Mouse (Mus musculus) ES-Bruce4 (cell line): ENCODE data around the gene Pck2. TPM values are rescaled to one million over a fixed set of nuclear protein-coding genes. Genes with fewer than 3 reads are reported as not detected.

Experiments
- H3K27ac ChIP-seq: 2 replicates; pipeline ENCODE4 v1.5.1; 2012; ENCODE audit warnings: low read length, inconsistent platforms; ENCODE audit not compliant: insufficient read depth
- H3K27me3 ChIP-seq: 2 replicates; pipeline ENCODE4 v1.6.1; 2012; ENCODE audit warnings: mild to moderate bottlenecking, low read length, inconsistent platforms; ENCODE audit not compliant: control insufficient read depth, poor library complexity, insufficient read depth, severe bottlenecking
- H3K36me3 ChIP-seq: 2 replicates; pipeline ENCODE4 v1.6.1; 2012; ENCODE audit warnings: inconsistent platforms, mild to moderate bottlenecking, low read length, moderate library complexity; ENCODE audit not compliant: control insufficient read depth, poor library complexity, insufficient read depth, severe bottlenecking
- H3K4me1 ChIP-seq: one replicate; pipeline ENCODE4 v1.8.1; 2011; ENCODE audit warnings: low read length; ENCODE audit not compliant: control insufficient read depth, insufficient read depth
- H3K4me3 ChIP-seq: 2 replicates; pipeline ENCODE4 v1.5.1; 2011; ENCODE audit warnings: low read depth, mild to moderate bottlenecking, low read length
- H3K9ac ChIP-seq: 2 replicates; pipeline ENCODE4 v1.6.1; 2012; ENCODE audit warnings: low read depth, mild to moderate bottlenecking, inconsistent platforms; ENCODE audit not compliant: poor library complexity, severe bottlenecking
- H3K9me3 ChIP-seq: replicated peaks from 2 replicates; pipeline ENCODE4 v1.6.1; 2012; ENCODE audit warnings: mild to moderate bottlenecking, low read length, inconsistent platforms; ENCODE audit not compliant: control insufficient read depth, poor library complexity, insufficient read depth, severe bottlenecking
- CTCF ChIP-seq: IDR thresholded peaks from one replicate; pipeline ENCODE4 v1.8.1; 2011; ENCODE audit warnings: low read depth, low read length
- EP300 ChIP-seq: IDR thresholded peaks from 2 replicates; pipeline ENCODE4 v1.6.1; 2011; ENCODE audit warnings: low read depth, low read length; ENCODE audit not compliant: insufficient read depth
- POLR2A ChIP-seq: IDR thresholded peaks from one replicate; pipeline ENCODE4 v1.8.1; 2011; ENCODE audit warnings: low read length; ENCODE audit not compliant: insufficient read depth
- polyA plus RNA-seq: library from polyadenylated mRNA; stranded (reverse); fragments of >200 nt; gene quantifications from 2 replicates; pipeline ENCODE4 v1.2.4, GENCODE M21; 2011; ENCODE audit warnings: low read depth; ENCODE audit not compliant: missing spikeins, insufficient read depth, insufficient read length

Pck2 gene
- polyA plus RNA-seq, 1 experiment, result 21.2 TPM

DNA sequence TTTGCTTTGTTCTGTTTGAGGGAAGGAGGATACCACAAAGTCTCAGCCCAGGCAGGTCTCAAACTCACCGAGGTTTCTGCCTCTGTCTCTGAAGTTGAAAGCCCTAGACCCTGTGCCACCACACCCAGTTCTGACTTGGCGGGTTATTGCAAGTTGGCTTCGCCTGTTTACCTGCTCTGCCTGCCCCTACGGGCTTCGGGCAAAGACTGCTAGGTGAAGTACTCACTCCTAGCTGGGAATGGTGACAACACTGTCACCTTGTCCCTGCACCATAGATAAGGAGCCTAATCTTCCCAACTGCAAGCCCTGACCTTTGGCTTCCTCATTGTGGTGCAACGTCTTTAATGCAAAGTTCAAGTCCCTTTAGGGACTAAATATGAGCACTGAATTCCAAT lies 45.5 kb downstream of the Pck2 start:
- H3K27me3 ChIP-seq, result no peaks in the 10 kb centered on the region
- peaks cover 9% of the 10 kb centered on the region for H3K36me3 ChIP-seq
- no peaks in the 10 kb centered on the region for H3K9me3 ChIP-seq
- no peak for TF ChIP-seq EP300
- TF ChIP-seq POLR2A, result no peak
- no peak for TF ChIP-seq CTCF
- peak overlapping the region; percentile 29; the same call in 1 of the 2 replicates for H3K9ac ChIP-seq
- H3K4me1 ChIP-seq, result no peaks in the 10 kb centered on the region
- peak overlapping the region; percentile 20; the same call in 1 of the 2 replicates for H3K4me3 ChIP-seq
- H3K27ac ChIP-seq, result peak overlapping the region; percentile 65

DNA sequence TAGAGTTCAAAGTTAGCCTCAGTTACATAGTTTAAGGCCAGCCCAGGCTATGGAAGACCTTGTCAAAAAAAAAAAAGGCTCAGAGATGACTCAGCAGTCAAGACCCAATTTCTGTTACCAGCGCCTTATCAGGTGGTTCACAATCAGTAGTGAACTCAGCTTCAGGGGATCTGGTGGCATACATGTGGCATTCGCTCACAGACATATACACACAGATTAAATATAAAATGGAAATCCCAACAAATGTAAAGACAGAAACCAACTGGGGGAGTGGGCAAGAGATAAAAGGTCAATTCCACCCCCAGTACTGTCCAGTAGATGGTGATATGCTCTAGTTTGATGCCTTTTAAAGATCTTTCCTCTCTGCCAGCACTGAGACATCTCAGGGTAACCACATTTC lies 46.1 kb downstream of the Pck2 start:
- peaks cover 3% of the 10 kb centered on the region; the same call in 1 of the 2 replicates for H3K36me3 ChIP-seq
- no peak overlapping the region for H3K27ac ChIP-seq
- no peaks in the 10 kb centered on the region for H3K4me1 ChIP-seq
- H3K27me3 ChIP-seq, result no peaks in the 10 kb centered on the region
- H3K9me3 ChIP-seq, result no peaks in the 10 kb centered on the region
- peak overlapping the region; percentile 29; the same call in 1 of the 2 replicates for H3K9ac ChIP-seq
- TF ChIP-seq POLR2A (no peak), CTCF (no peak), EP300 (no peak)
- no peak overlapping the region for H3K4me3 ChIP-seq

DNA sequence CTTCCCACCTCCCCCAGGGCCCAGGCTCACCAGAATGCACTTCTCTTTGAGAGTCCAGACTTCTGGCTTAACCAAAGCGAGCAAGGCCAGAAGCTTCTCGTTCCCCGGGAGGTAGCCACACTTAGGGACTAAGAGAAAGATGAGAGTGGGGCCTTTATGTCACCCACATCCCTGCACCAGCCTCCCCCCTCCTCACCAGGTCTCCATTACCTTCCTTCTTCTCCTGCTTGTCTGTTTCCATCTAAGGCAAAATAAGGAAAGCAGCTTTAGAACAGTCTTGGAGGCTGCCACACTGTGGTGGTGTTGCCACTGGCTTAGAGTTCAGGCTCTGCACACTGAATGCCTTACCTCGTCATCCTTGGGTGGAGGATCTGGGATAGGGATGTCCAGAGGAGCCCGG lies 49.2 kb downstream of the Pck2 start:
- H3K27me3 ChIP-seq, result no peaks in the 10 kb centered on the region
- no peaks in the 10 kb centered on the region for H3K9me3 ChIP-seq
- H3K9ac ChIP-seq, result no peak overlapping the region
- H3K27ac ChIP-seq, result no peak overlapping the region
- H3K4me1 ChIP-seq, result no peaks in the 10 kb centered on the region
- TF ChIP-seq POLR2A, result no peak
- no peaks in the 10 kb centered on the region; the same call in 1 of the 2 replicates for H3K36me3 ChIP-seq
- no peak overlapping the region for H3K4me3 ChIP-seq

DNA sequence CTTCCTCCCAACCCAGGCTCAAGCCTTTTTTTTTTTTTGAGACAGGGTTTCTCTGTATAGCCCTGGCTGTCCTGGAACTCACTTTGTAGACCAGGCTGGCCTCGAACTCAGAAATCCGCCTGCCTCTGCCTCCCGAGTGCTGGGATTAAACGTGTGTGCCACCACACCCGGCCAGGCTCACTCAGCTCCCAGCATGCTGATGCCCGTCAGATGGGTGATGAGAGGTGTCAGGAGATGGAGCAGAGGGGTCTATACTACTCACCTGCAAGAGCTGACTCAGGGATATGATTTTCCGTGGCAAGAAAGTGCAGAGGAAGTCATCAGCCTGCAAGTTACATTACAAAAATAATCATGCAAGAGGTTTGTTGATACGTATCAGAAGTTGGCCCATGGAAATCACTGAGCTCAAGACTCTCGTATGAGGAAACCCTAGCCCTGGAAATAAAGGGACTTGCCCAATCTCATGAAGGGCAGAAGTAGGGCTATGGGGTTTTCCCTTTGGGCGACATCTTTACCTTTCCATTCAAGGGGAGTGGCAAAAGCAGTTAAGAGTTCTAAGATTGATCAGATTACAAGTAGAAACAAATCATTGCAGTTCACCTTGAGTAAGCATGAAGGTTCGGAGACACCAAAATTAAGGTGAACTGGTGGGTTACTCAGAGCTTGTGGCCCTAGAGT lies 49.8 kb downstream of the Pck2 start:
- Histone ChIP-seq H3K27ac (0 out of 2 replicates have a peak overlapping the region, but pooled peaks have one; percentile 9), H3K4me3 (no peak overlapping the region), H3K27me3 (no peaks in the 10 kb centered on the region), H3K4me1 (no peaks in the 10 kb centered on the region), H3K9me3 (no peaks in the 10 kb centered on the region), H3K36me3 (peaks cover 5% of the 10 kb centered on the region), H3K9ac (peak overlapping the region; percentile 89)
- TF ChIP-seq POLR2A (no peak), EP300 (no peak), CTCF (no peak)

DNA sequence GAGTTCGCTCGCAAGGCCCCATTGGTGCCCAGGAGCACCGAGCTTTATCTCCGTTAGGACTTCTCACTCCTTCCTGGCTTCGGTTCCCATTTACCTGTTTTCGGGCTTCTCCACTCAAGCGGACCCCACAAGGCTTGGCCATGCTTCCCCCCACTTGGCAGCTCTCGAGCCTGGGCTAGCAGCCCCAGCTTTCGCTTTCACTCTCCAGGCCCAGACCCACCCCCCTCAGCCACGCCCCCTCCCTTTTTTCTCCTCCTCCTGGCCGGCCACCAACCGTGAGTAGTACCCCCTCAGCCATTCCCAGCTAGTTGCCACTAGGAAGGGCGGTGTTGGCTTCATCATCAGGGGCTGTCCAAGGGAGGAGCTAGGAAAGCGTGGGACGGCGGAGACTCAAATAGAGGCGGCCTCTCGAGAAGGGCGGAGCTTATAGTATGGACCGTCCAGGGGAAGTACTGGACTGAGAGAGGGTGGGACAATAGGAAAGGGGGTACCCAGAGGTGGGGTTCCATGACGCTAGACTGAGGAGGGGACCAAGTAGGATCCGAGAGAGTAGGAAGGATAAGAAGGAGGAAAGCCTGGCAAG lies 50.8 kb downstream of the Pck2 start, which contains the start of gene Psme2:
Psme2 (minus strand) TSS at position 366 of the 583 bp plus-strand sequence.
- Histone ChIP-seq H3K4me1 (no peaks in the 10 kb centered on the region), H3K9ac (peak within 1 kb of the TSS; percentile 89), H3K36me3 (peaks cover 13% of the 10 kb centered on the region), H3K27ac (peak within 1 kb of the TSS; percentile 66), H3K4me3 (peak within 1 kb of the TSS; percentile 87), H3K27me3 (no peaks in the 10 kb centered on the region), H3K9me3 (no peaks in the 10 kb centered on the region)
- TF ChIP-seq POLR2A (peak; percentile 4), EP300 (no peak)

DNA sequence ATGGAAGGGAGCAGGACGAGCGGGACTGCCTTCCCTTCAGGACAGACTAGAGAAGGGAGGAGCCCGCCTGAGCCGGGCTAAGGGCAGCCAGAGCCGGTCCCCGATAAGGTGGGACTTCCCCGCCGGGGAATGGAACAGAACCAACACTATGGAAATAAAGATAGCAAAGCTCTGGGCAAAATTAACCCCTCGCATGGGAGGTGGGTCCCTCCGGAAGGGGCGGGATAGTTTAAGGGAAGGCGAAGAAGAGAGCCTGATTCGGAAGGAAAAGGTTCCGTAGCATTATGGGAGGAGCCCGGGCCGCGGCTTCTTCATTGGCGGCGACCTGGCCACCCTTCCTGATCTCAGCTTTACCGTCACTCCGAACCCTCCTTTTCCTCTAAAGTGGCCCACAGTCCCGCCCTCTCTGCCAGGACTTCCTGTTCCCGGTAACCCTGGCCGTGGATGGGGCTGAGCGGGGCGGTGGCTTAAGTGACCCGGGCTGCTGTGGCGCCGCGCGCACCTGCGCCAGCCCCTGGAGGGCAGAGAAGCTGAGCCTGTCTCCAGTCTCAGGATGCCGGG lies 51.3 kb downstream of the Pck2 start, which contains the start of gene Rnf31:
Rnf31 (plus strand) TSS at position 378 of the 561 bp plus-strand sequence.
- TF ChIP-seq CTCF, result no peak
- TF ChIP-seq POLR2A, result no peak
- TF ChIP-seq EP300, result no peak
- no peaks in the 10 kb centered on the region for H3K4me1 ChIP-seq
- peak within 1 kb of the TSS; percentile 66 for H3K27ac ChIP-seq
- H3K4me3 ChIP-seq, result peak within 1 kb of the TSS; percentile 87
- no peaks in the 10 kb centered on the region for H3K9me3 ChIP-seq
- no peaks in the 10 kb centered on the region for H3K27me3 ChIP-seq
- peaks cover 18% of the 10 kb centered on the region for H3K36me3 ChIP-seq
- peak within 1 kb of the TSS; percentile 89 for H3K9ac ChIP-seq
